Mouse (Mus musculus): ENCODE data around the gene Serpini1. TPM values are rescaled to one million over a fixed set of nuclear protein-coding genes. Genes with fewer than 3 reads are reported as not detected.

The Serpini1 gene
- 1.4 and 1.7 TPM in 2 replicates for polyA plus RNA-seq (2014; fragmentation: Nextera tagmentation; extraction: Ambion mirVana)

- H3K9me3 ChIP-seq (ENCODE audit: control insufficient read depth, low read length): no peaks in the 10 kb centered on the region
- peak within 1 kb of the TSS; percentile 79 to 81 for H3K27ac ChIP-seq (replicated peaks in 1 of 2; ENCODE audit: control insufficient read depth in 1 of 2, insufficient read depth in 1 of 2, low read depth in 2 of 2, low read length in 2 of 2)
- H3K4me2 ChIP-seq (ENCODE audit: low read length): peak within 1 kb of the TSS; percentile 83
- H3K27me3 ChIP-seq (ENCODE audit: control insufficient read depth, insufficient read depth, low read length): no peaks in the 10 kb centered on the region
- ATAC-seq (ENCODE audit: insufficient number of reproducible peaks, insufficient read depth, low FRiP score, low read depth): peak; percentile 90
- H3K9ac ChIP-seq (ENCODE audit: low read length): peak within 1 kb of the TSS; percentile 91
- H3K4me1 ChIP-seq (ENCODE audit: control insufficient read depth in 2 of 2, insufficient read depth in 2 of 2, low read length in 2 of 2): peaks cover 0 to 8% of the 10 kb centered on the region in 2 experiments; a peak in 2 of 4 replicates
- WGBS: 0% methylated on average over 19 of the region's 19 CpGs
- no peaks in the 10 kb centered on the region for H3K36me3 ChIP-seq (ENCODE audit: control insufficient read depth, insufficient read depth, low read length)
- peak within 1 kb of the TSS; percentile 80 to 87 for H3K4me3 ChIP-seq (ENCODE audit: control insufficient read depth in 1 of 2, insufficient read depth in 1 of 2, low read depth in 1 of 2, low read length in 2 of 2)
Measured at GRCm38 (mm10) chr3:75557292-75557691, at the start of gene Serpini1. Serpini1 (plus strand) TSS chr3:75557547.

DNA sequence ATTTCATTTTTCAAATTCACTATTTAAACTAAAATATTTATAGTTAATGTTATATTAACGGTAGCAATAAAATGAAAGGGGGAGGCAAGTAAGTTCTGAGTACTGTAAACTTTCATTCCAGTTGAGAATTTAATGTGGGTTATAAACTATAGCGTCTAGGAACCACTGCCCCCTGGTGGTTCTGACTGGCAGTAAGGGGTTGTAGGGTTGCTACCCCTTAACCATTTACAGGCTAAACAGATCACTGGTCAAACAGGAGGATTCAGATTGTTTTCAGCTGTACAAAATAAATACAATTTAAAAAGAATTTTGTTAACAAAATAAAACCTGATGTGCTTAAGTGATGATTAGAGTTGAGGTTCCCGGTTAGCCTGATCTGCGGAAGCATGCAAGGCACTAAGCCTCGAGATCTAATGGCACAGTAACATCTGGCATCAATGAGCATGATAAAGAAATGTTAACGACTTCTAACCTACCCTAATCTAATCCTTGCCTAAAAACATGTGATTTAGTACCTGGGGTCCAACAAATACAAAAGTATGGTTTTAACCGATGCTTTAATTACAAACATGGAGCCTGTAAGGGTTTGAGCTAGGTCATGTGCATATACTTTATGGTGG, 39.6 kb upstream of the Serpini1 start:
- H3K9me3 ChIP-seq (ENCODE audit: control insufficient read depth, low read length): no peaks in the 10 kb centered on the region
- 72% methylated on average over 7 of the region's 7 CpGs for WGBS
- no peak overlapping the region for H3K9ac ChIP-seq (ENCODE audit: low read length)
- no peak for ATAC-seq (ENCODE audit: insufficient number of reproducible peaks, insufficient read depth, low FRiP score, low read depth)
- H3K27ac ChIP-seq (replicated peaks in 1 of 2; ENCODE audit: control insufficient read depth in 1 of 2, insufficient read depth in 1 of 2, low read depth in 2 of 2, low read length in 2 of 2): no peak overlapping the region
- H3K36me3 ChIP-seq (ENCODE audit: control insufficient read depth, insufficient read depth, low read length): peaks cover 37% of the 10 kb centered on the region
- no peak overlapping the region for H3K4me3 ChIP-seq (ENCODE audit: control insufficient read depth in 1 of 2, insufficient read depth in 1 of 2, low read depth in 1 of 2, low read length in 2 of 2)
- H3K4me1 ChIP-seq (ENCODE audit: control insufficient read depth in 2 of 2, insufficient read depth in 2 of 2, low read length in 2 of 2): 0 out of 4 replicates have a peak, but pooled peaks cover 0 to 1% of the 10 kb centered on the region in 2 experiments
- H3K27me3 ChIP-seq (ENCODE audit: control insufficient read depth, insufficient read depth, low read length): no peaks in the 10 kb centered on the region
- no peak overlapping the region for H3K4me2 ChIP-seq (ENCODE audit: low read length)

GRCm38 (mm10) chr3:75521314-75521713, 36.0 kb upstream of the Serpini1 start:
- Histone ChIP-seq H3K4me2 (ENCODE audit: low read length) (no peak overlapping the region), H3K4me1 (ENCODE audit: control insufficient read depth in 2 of 2, insufficient read depth in 2 of 2, low read length in 2 of 2) (0 out of 4 replicates have a peak, but pooled peaks cover 0 to 5% of the 10 kb centered on the region in 2 experiments), H3K9ac (ENCODE audit: low read length) (no peak overlapping the region), H3K36me3 (ENCODE audit: control insufficient read depth, insufficient read depth, low read length) (peaks cover 51% of the 10 kb centered on the region), H3K4me3 (ENCODE audit: control insufficient read depth in 1 of 2, insufficient read depth in 1 of 2, low read depth in 1 of 2, low read length in 2 of 2) (no peak overlapping the region), H3K9me3 (ENCODE audit: control insufficient read depth, low read length) (no peaks in the 10 kb centered on the region), H3K27ac (replicated peaks in 1 of 2; ENCODE audit: control insufficient read depth in 1 of 2, insufficient read depth in 1 of 2, low read depth in 2 of 2, low read length in 2 of 2) (no peak overlapping the region), H3K27me3 (ENCODE audit: control insufficient read depth, insufficient read depth, low read length) (no peaks in the 10 kb centered on the region)
- ATAC-seq (ENCODE audit: insufficient number of reproducible peaks, insufficient read depth, low FRiP score, low read depth): no peak
- 85% methylated on average over 2 of the region's 2 CpGs for WGBS

- Histone ChIP-seq H3K27me3 (ENCODE audit: control insufficient read depth, insufficient read depth, low read length) (no peaks in the 10 kb centered on the region), H3K4me2 (ENCODE audit: low read length) (no peak overlapping the region), H3K36me3 (ENCODE audit: control insufficient read depth, insufficient read depth, low read length) (peaks cover 63% of the 10 kb centered on the region), H3K4me3 (ENCODE audit: control insufficient read depth in 1 of 2, insufficient read depth in 1 of 2, low read depth in 1 of 2, low read length in 2 of 2) (no peak overlapping the region), H3K4me1 (ENCODE audit: control insufficient read depth in 2 of 2, insufficient read depth in 2 of 2, low read length in 2 of 2) (0 out of 4 replicates have a peak, but pooled peaks cover 0 to 5% of the 10 kb centered on the region in 2 experiments), H3K9me3 (ENCODE audit: control insufficient read depth, low read length) (no peaks in the 10 kb centered on the region), H3K27ac (replicated peaks in 1 of 2; ENCODE audit: control insufficient read depth in 1 of 2, insufficient read depth in 1 of 2, low read depth in 2 of 2, low read length in 2 of 2) (no peak overlapping the region), H3K9ac (ENCODE audit: low read length) (no peak overlapping the region)
- WGBS: 63% methylated on average over 1 of the region's 1 CpGs
- ATAC-seq (ENCODE audit: insufficient number of reproducible peaks, insufficient read depth, low FRiP score, low read depth): no peak
Measured at GRCm38 (mm10) chr3:75522527-75522926, 34.8 kb upstream of the Serpini1 start.

DNA sequence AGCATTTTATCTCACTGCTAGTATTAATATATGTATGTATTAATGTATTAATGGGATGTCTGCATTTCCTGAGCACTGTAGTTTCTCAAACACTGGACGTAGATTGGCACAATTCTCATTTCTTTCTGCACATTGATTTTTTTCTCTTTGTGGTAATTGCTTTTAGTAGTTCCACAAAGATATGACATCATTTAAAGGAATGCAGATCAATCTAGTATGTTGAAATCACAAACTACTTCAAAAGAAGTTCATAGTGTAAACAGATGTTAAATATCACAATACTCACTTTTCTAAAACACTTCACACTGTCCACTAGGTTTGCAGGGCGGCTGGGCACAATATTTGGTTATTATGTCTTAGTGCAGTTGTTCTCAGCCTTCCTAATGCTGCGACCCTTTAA, 26.3 kb upstream of the Serpini1 start:
- no peak for ATAC-seq (ENCODE audit: insufficient number of reproducible peaks, insufficient read depth, low FRiP score, low read depth)
- Histone ChIP-seq H3K27ac (replicated peaks in 1 of 2; ENCODE audit: control insufficient read depth in 1 of 2, insufficient read depth in 1 of 2, low read depth in 2 of 2, low read length in 2 of 2) (no peak overlapping the region), H3K4me3 (ENCODE audit: control insufficient read depth in 1 of 2, insufficient read depth in 1 of 2, low read depth in 1 of 2, low read length in 2 of 2) (no peak overlapping the region), H3K36me3 (ENCODE audit: control insufficient read depth, insufficient read depth, low read length) (peaks cover 22% of the 10 kb centered on the region), H3K4me2 (ENCODE audit: low read length) (no peak overlapping the region), H3K9me3 (ENCODE audit: control insufficient read depth, low read length) (no peaks in the 10 kb centered on the region), H3K9ac (ENCODE audit: low read length) (no peak overlapping the region), H3K27me3 (ENCODE audit: control insufficient read depth, insufficient read depth, low read length) (no peaks in the 10 kb centered on the region), H3K4me1 (ENCODE audit: control insufficient read depth in 2 of 2, insufficient read depth in 2 of 2, low read length in 2 of 2) (no peaks in the 10 kb centered on the region)
- 86% methylated on average over 3 of the region's 3 CpGs for WGBS

DNA sequence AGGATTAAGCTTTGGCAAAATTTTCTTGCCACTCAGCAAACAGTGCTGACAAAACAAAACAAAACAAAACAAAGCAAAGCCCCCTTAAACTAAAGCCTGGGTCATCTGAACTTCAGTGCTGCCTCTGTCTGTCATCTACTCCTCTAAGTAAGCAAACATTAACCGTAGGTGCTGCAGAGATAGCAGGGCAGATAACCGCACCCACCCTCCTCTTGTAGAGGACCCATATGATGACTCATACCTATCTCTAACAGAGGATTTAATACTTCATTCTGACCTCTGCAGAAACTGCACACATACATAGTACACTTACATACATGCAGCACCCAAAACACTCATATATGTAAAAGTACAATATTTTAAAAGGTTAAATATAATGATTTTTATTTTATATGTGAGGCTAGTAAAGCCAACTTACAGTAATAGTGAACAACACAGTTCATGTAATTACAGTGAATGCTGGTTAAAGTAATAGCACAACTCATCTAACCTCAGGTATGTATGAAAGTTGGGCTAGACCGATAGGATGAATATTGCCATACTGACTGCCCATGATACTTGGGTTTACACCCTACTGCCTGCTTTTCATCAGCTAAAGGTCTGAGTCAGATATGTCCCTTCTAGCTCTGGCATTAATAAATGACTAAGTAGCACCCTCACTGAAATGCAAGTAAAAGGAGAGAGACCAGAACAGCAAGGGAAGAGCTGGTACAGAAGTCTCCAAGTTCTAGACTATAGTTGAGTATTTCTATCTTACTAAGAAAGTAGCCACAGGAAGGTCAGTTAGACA, 23.1 kb upstream of the Serpini1 start:
- Histone ChIP-seq H3K4me3 (ENCODE audit: control insufficient read depth in 1 of 2, insufficient read depth in 1 of 2, low read depth in 1 of 2, low read length in 2 of 2) (no peak overlapping the region), H3K27ac (replicated peaks in 1 of 2; ENCODE audit: control insufficient read depth in 1 of 2, insufficient read depth in 1 of 2, low read depth in 2 of 2, low read length in 2 of 2) (no peak overlapping the region), H3K4me2 (ENCODE audit: low read length) (no peak overlapping the region), H3K36me3 (ENCODE audit: control insufficient read depth, insufficient read depth, low read length) (peaks cover 22% of the 10 kb centered on the region), H3K4me1 (ENCODE audit: control insufficient read depth in 2 of 2, insufficient read depth in 2 of 2, low read length in 2 of 2) (no peaks in the 10 kb centered on the region), H3K27me3 (ENCODE audit: control insufficient read depth, insufficient read depth, low read length) (no peaks in the 10 kb centered on the region), H3K9ac (ENCODE audit: low read length) (no peak overlapping the region), H3K9me3 (ENCODE audit: control insufficient read depth, low read length) (no peaks in the 10 kb centered on the region)
- ATAC-seq (ENCODE audit: insufficient number of reproducible peaks, insufficient read depth, low FRiP score, low read depth): no peak
- 62% methylated on average over 3 of the region's 3 CpGs for WGBS

GRCm38 (mm10) chr3:75541259-75541658, 16.1 kb upstream of the Serpini1 start:
- H3K27me3 ChIP-seq (ENCODE audit: control insufficient read depth, insufficient read depth, low read length): no peaks in the 10 kb centered on the region
- H3K4me2 ChIP-seq (ENCODE audit: low read length): no peak overlapping the region
- no peak for ATAC-seq (ENCODE audit: insufficient number of reproducible peaks, insufficient read depth, low FRiP score, low read depth)
- no peak overlapping the region for H3K9ac ChIP-seq (ENCODE audit: low read length)
- no peak overlapping the region for H3K27ac ChIP-seq (replicated peaks in 1 of 2; ENCODE audit: control insufficient read depth in 1 of 2, insufficient read depth in 1 of 2, low read depth in 2 of 2, low read length in 2 of 2)
- 85% methylated on average over 4 of the region's 4 CpGs for WGBS
- H3K4me1 ChIP-seq (ENCODE audit: control insufficient read depth in 2 of 2, insufficient read depth in 2 of 2, low read length in 2 of 2): peaks cover 0 to 14% of the 10 kb centered on the region in 2 experiments; a peak in 2 of 4 replicates
- peaks cover 26% of the 10 kb centered on the region for H3K36me3 ChIP-seq (ENCODE audit: control insufficient read depth, insufficient read depth, low read length)
- no peak overlapping the region for H3K4me3 ChIP-seq (ENCODE audit: control insufficient read depth in 1 of 2, insufficient read depth in 1 of 2, low read depth in 1 of 2, low read length in 2 of 2)
- H3K9me3 ChIP-seq (ENCODE audit: control insufficient read depth, low read length): no peaks in the 10 kb centered on the region

All from heart, embryonic 14.5 days (tissue).